In genomic region chr2:76901476-76902086, GRCm38 (mm10) we compare ENCODE assay signal across 26 mouse cellular contexts.
DNase-seq lines count a peak whose midpoint lies in the region; ATAC-seq and TF ChIP-seq lines count a peak whose summit lies in the region.
"Had no signal": no experiment of that assay in that cellular context is flagged by ENCODE, and none has a peak within 500 bp of the region (broad histone marks: within the 10 kb centered on the region; RNA-seq: fewer than 3 reads in every experiment).

No protein-coding gene starts in this region.

- 0 out of 2 replicates have a peak, but pooled peaks have one; percentile 34 for TF ChIP-seq EP300 in heart, adult 2 months (IDR thresholded peaks at IDR 0.05; ENCODE audit: insufficient read depth, low read depth, low read length)

- intact Hi-C loops in heart, adult 2 months (cut with DNase I) = no loop called here

- DNase-seq in forebrain, embryonic 11.5 days (ENCODE audit: low spot score) = no peak
- no peak for DNase-seq in heart, adult 2 months
- no peak for DNase-seq in midbrain, postnatal 0 days (ENCODE audit: low spot score)
- no peak for DNase-seq in ovary, adult 18-20 months (ENCODE audit: low spot score)
- DNase-seq: adrenal gland, adult 2 months; adrenal gland, postnatal 14 days; cerebellum, adult 11-12 months; cerebellum, adult 8-10 months; cerebellum, postnatal 10 days; cerebellum, postnatal 36 days; embryo, embryonic 11 days; gastrocnemius, postnatal 14 days; heart, adult 18-20 months; heart, postnatal 14 days had no signal

- H3K9ac ChIP-seq in forebrain, embryonic 15.5 days (replicated peaks) = no peak overlapping the region
- H3K9ac ChIP-seq in forebrain, embryonic 11.5 days (ENCODE audit: low read length) = no peak overlapping the region
- no peak overlapping the region for H3K9ac ChIP-seq in heart, adult 2 months (ENCODE audit: low read depth, low read length)
- no peak overlapping the region for H3K9ac ChIP-seq in heart, embryonic 12.5 days
- H3K9ac ChIP-seq in midbrain, embryonic 15.5 days = no peak overlapping the region
- no peak overlapping the region for H3K9ac ChIP-seq in midbrain, postnatal 0 days (replicated peaks; ENCODE audit: low read length, poor library complexity, severe bottlenecking)
- H3K9ac ChIP-seq: embryonic facial prominence, embryonic 13.5 days; heart, embryonic 13.5 days; hindbrain, embryonic 12.5 days; hindbrain, embryonic 15.5 days had no signal

- no peak for TF ChIP-seq CTCF in heart, adult 2 months (IDR thresholded peaks at IDR 0.05)
- no peak for TF ChIP-seq CTCF in midbrain, postnatal 0 days (IDR thresholded peaks at IDR 0.05)

- H3K27me3 ChIP-seq in forebrain, embryonic 15.5 days = no peaks in the 10 kb centered on the region
- H3K27me3 ChIP-seq in forebrain, embryonic 11.5 days (ENCODE audit: control insufficient read depth, insufficient read depth, low read length) = no peaks in the 10 kb centered on the region
- no peaks in the 10 kb centered on the region for H3K27me3 ChIP-seq in heart, adult 2 months (ENCODE audit: control insufficient read depth, insufficient read depth, low read length)
- no peaks in the 10 kb centered on the region for H3K27me3 ChIP-seq in heart, embryonic 12.5 days (replicated peaks)
- H3K27me3 ChIP-seq in midbrain, embryonic 15.5 days (replicated peaks) = no peaks in the 10 kb centered on the region
- no peaks in the 10 kb centered on the region for H3K27me3 ChIP-seq in midbrain, postnatal 0 days (ENCODE audit: insufficient read depth, low read length)
- no peaks in the 10 kb centered on the region for H3K27me3 ChIP-seq in myocyte (ENCODE audit: control insufficient read depth, insufficient read depth, insufficient read length)
- H3K27me3 ChIP-seq: embryonic facial prominence, embryonic 13.5 days; heart, embryonic 13.5 days; hindbrain, embryonic 12.5 days; hindbrain, embryonic 15.5 days had no signal

- WGBS in forebrain, embryonic 15.5 days = 88% methylated on average over 24 of the region's 24 CpGs
- 92% methylated on average over 24 of the region's 24 CpGs for WGBS in forebrain, embryonic 11.5 days
- WGBS in heart, adult 2 months = 78% methylated on average over 24 of the region's 24 CpGs
- 79% methylated on average over 24 of the region's 24 CpGs for WGBS in heart, embryonic 12.5 days
- WGBS in midbrain, embryonic 15.5 days = 89% methylated on average over 24 of the region's 24 CpGs
- WGBS in midbrain, postnatal 0 days = 86% methylated on average over 24 of the region's 24 CpGs

- no peak overlapping the region for H3ac ChIP-seq in myocyte (ENCODE audit: control insufficient read depth, insufficient read length)

- no peak overlapping the region for H3K27ac ChIP-seq in forebrain, embryonic 15.5 days (replicated peaks)
- H3K27ac ChIP-seq in forebrain, embryonic 11.5 days (ENCODE audit: low read depth, low read length) = no peak overlapping the region
- H3K27ac ChIP-seq in heart, adult 2 months = no peak overlapping the region
- no peak overlapping the region for H3K27ac ChIP-seq in heart, embryonic 12.5 days (ENCODE audit: poor library complexity, severe bottlenecking)
- H3K27ac ChIP-seq in midbrain, embryonic 15.5 days = no peak overlapping the region
- H3K27ac ChIP-seq in midbrain, postnatal 0 days (ENCODE audit: low read depth, low read length) = no peak overlapping the region
- H3K27ac ChIP-seq: embryonic facial prominence, embryonic 10.5 days; embryonic facial prominence, embryonic 13.5 days; heart, embryonic 13.5 days; hindbrain, embryonic 12.5 days; hindbrain, embryonic 15.5 days had no signal

- no peak for TF ChIP-seq POLR2A in heart, adult 2 months (IDR thresholded peaks at IDR 0.05; ENCODE audit: insufficient read depth, low read depth, low read length)
- TF ChIP-seq POLR2A in myocyte (IDR thresholded peaks at IDR 0.05; ENCODE audit: insufficient read length, low read depth) = peak; percentile 25

- H3K9me3 ChIP-seq in forebrain, embryonic 15.5 days = no peaks in the 10 kb centered on the region
- no peaks in the 10 kb centered on the region for H3K9me3 ChIP-seq in forebrain, embryonic 11.5 days (ENCODE audit: control insufficient read depth, low read length)
- H3K9me3 ChIP-seq in heart, embryonic 12.5 days (replicated peaks) = no peaks in the 10 kb centered on the region
- no peaks in the 10 kb centered on the region for H3K9me3 ChIP-seq in midbrain, embryonic 15.5 days
- H3K9me3 ChIP-seq in midbrain, postnatal 0 days (ENCODE audit: low read length) = no peaks in the 10 kb centered on the region
- H3K9me3 ChIP-seq: embryonic facial prominence, embryonic 13.5 days; heart, embryonic 13.5 days; hindbrain, embryonic 12.5 days; hindbrain, embryonic 15.5 days had no signal

- no peaks in the 10 kb centered on the region for H3K4me1 ChIP-seq in forebrain, embryonic 15.5 days
- H3K4me1 ChIP-seq in forebrain, embryonic 11.5 days (replicated peaks; ENCODE audit: control insufficient read depth, insufficient read depth, low read length) = no peaks in the 10 kb centered on the region
- peaks cover 3% of the 10 kb centered on the region; the same call in 1 of the 2 replicates for H3K4me1 ChIP-seq in heart, adult 2 months (ENCODE audit: control insufficient read depth, insufficient read depth, low read length)
- H3K4me1 ChIP-seq in heart, embryonic 12.5 days (replicated peaks) = peaks cover 10% of the 10 kb centered on the region; the same call in 1 of the 2 replicates
- no peaks in the 10 kb centered on the region for H3K4me1 ChIP-seq in midbrain, embryonic 15.5 days
- H3K4me1 ChIP-seq in midbrain, postnatal 0 days (ENCODE audit: insufficient read depth, low read length) = no peaks in the 10 kb centered on the region
- H3K4me1 ChIP-seq: embryonic facial prominence, embryonic 10.5 days; embryonic facial prominence, embryonic 13.5 days; hindbrain, embryonic 12.5 days; hindbrain, embryonic 15.5 days had no signal

- no peak overlapping the region for H3K4me3 ChIP-seq in forebrain, embryonic 15.5 days
- H3K4me3 ChIP-seq in forebrain, embryonic 11.5 days (ENCODE audit: low read depth, low read length) = no peak overlapping the region
- H3K4me3 ChIP-seq in heart, adult 2 months = no peak overlapping the region
- H3K4me3 ChIP-seq in heart, embryonic 12.5 days = no peak overlapping the region
- no peak overlapping the region for H3K4me3 ChIP-seq in midbrain, embryonic 15.5 days
- no peak overlapping the region for H3K4me3 ChIP-seq in midbrain, postnatal 0 days (ENCODE audit: low read depth, low read length)
- H3K4me3 ChIP-seq in myocyte = no peak overlapping the region
- H3K4me3 ChIP-seq: embryonic facial prominence, embryonic 10.5 days; embryonic facial prominence, embryonic 13.5 days; erythroblast, embryonic 14.5 days; heart, embryonic 13.5 days; hindbrain, embryonic 12.5 days; hindbrain, embryonic 15.5 days had no signal

- peak; percentile 41; the same call in 1 of the 2 replicates for ATAC-seq in forebrain, embryonic 15.5 days (replicated peaks)
- no peak for ATAC-seq in forebrain, embryonic 11.5 days (replicated peaks; ENCODE audit: low FRiP score)
- no peak for ATAC-seq in heart, embryonic 12.5 days (ENCODE audit: insufficient number of reproducible peaks, low FRiP score)
- peak; percentile 86 for ATAC-seq in midbrain, embryonic 15.5 days (replicated peaks)
- no peak for ATAC-seq in midbrain, postnatal 0 days (ENCODE audit: low FRiP score)
- ATAC-seq: CD4-positive, CD25-positive, alpha-beta regulatory T cell, adult 4 months; intestine, postnatal 0 days had no signal

- H3K4me2 ChIP-seq in forebrain, embryonic 15.5 days (replicated peaks) = no peak overlapping the region
- H3K4me2 ChIP-seq in forebrain, embryonic 11.5 days (ENCODE audit: low read depth, low read length, severe bottlenecking) = no peak overlapping the region
- H3K4me2 ChIP-seq in heart, embryonic 12.5 days = no peak overlapping the region
- H3K4me2 ChIP-seq in midbrain, embryonic 15.5 days = no peak overlapping the region
- no peak overlapping the region for H3K4me2 ChIP-seq in midbrain, postnatal 0 days (ENCODE audit: low read depth, low read length, poor library complexity, severe bottlenecking)
- no peak overlapping the region for H3K4me2 ChIP-seq in myocyte (ENCODE audit: low read depth)
- H3K4me2 ChIP-seq: embryonic facial prominence, embryonic 13.5 days; heart, embryonic 13.5 days; hindbrain, embryonic 12.5 days; hindbrain, embryonic 15.5 days had no signal

- H3K79me2 ChIP-seq in heart, adult 2 months (replicated peaks; ENCODE audit: control insufficient read depth, insufficient read depth, low read length) = no peaks in the 10 kb centered on the region
- no peaks in the 10 kb centered on the region for H3K79me2 ChIP-seq in myocyte (ENCODE audit: control insufficient read depth, insufficient read depth)

- no peaks in the 10 kb centered on the region for H3K36me3 ChIP-seq in forebrain, embryonic 15.5 days
- no peaks in the 10 kb centered on the region for H3K36me3 ChIP-seq in forebrain, embryonic 11.5 days (ENCODE audit: control insufficient read depth, insufficient read depth, low read length)
- H3K36me3 ChIP-seq in heart, adult 2 months (ENCODE audit: control insufficient read depth, insufficient read depth, low read length) = peaks cover 46% of the 10 kb centered on the region
- peaks cover 89% of the 10 kb centered on the region for H3K36me3 ChIP-seq in heart, embryonic 12.5 days
- no peaks in the 10 kb centered on the region for H3K36me3 ChIP-seq in midbrain, embryonic 15.5 days (replicated peaks)
- no peaks in the 10 kb centered on the region for H3K36me3 ChIP-seq in midbrain, postnatal 0 days (ENCODE audit: insufficient read depth, low read length)
- peaks cover 45% of the 10 kb centered on the region for H3K36me3 ChIP-seq in myocyte (ENCODE audit: control insufficient read depth, insufficient read depth)
- H3K36me3 ChIP-seq: embryonic facial prominence, embryonic 10.5 days; embryonic facial prominence, embryonic 13.5 days; hindbrain, embryonic 12.5 days; hindbrain, embryonic 15.5 days had no signal

TF ChIP-seq in myocyte, 11 proteins besides CTCF, POLR2A, EP300 and RAD21 (continues in another document):
- TF ChIP-seq MYOG (IDR thresholded peaks at IDR 0.05; ENCODE audit: control insufficient read depth in 1 of 3, insufficient read depth in 1 of 3, insufficient read length in 2 of 3, low read depth in 2 of 3) (peak in 1 of 3 experiments; percentile 5), TCF3 (IDR thresholded peaks at IDR 0.05; ENCODE audit: insufficient read length, low read depth) (no peak), SRF (IDR thresholded peaks at IDR 0.05; ENCODE audit: control insufficient read depth, insufficient read length, low read depth) (no peak), E2F4 (IDR thresholded peaks at IDR 0.05; ENCODE audit: insufficient read depth) (no peak), MYOD1 (IDR thresholded peaks at IDR 0.05; ENCODE audit: control insufficient read depth in 1 of 3, insufficient read length in 2 of 3, low read depth in 2 of 3) (peak in 1 of 3 experiments; percentile 50), CEBPB (IDR thresholded peaks at IDR 0.05; ENCODE audit: insufficient read depth, poor library complexity, severe bottlenecking) (no peak), TCF12 (IDR thresholded peaks at IDR 0.05; ENCODE audit: insufficient read depth, poor library complexity, severe bottlenecking) (no peak), MAX (IDR thresholded peaks at IDR 0.05; ENCODE audit: low read depth) (no peak), USF1 (IDR thresholded peaks at IDR 0.05; ENCODE audit: low read depth) (no peak), REST (IDR thresholded peaks at IDR 0.05; ENCODE audit: insufficient read depth, insufficient read length) (no peak)

Comparison
In these comparisons a context has a peak if more than half of its experiments do, and no peak if none do; other contexts are left out.
1. ATAC-seq: peak in forebrain, embryonic 15.5 days (single experiment) and midbrain, embryonic 15.5 days (single experiment); none in forebrain, embryonic 11.5 days (single experiment), heart, embryonic 12.5 days (single experiment) and midbrain, postnatal 0 days (single experiment).